Mouse (Mus musculus) heart, adult 9 months (tissue): ENCODE results near the gene Trim10.

Experiments used
- DNase-seq, 2 experiments: peaks; one replicate each; pipeline ENCODE4 v3.0.0; 2022; ENCODE audit warnings: low spot score in 2 of 2

Gene Trim10

GRCm38 (mm10) chr17:36869284-36869954 lies at the start of gene Trim10:
TSS of gene Trim10 (plus strand) at chr17:36869574.
- no peak for DNase-seq

- DNase-seq, result peak; percentile 15 to 42
Observed at GRCm38 (mm10) chr17:36824005-36824404, 45.4 kb upstream of the Trim10 start.

- no peak for DNase-seq
Observed at GRCm38 (mm10) chr17:36825525-36825924, 43.8 kb upstream of the Trim10 start.

DNA sequence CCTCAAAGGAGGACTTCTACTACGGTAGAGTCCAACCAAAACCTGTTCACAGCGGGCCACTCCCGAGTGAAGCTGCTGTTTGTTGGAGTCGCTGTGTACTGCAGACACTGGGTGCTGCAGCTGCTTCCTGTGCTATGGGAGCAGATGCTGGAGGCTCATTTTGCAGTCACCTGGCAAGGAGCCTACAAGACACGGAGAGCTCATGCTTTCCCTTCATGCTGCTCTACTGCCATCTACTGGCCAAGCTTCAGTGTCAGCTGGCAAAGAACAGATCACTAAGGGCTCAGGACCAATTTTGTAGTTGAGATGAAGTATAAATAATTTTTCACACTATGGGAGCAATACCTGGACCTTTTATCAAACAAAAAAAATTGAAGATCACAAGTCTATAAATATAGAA lies 43.4 kb upstream of the Trim10 start:
- DNase-seq, result peak; percentile 82 to 89

GRCm38 (mm10) chr17:36828488-36828887 lies 40.9 kb upstream of the Trim10 start:
- DNase-seq, result no peak

GRCm38 (mm10) chr17:36830470-36830869 lies 38.9 kb upstream of the Trim10 start:
- no peak for DNase-seq

- no peak for DNase-seq
Observed at GRCm38 (mm10) chr17:36832694-36833093, 36.7 kb upstream of the Trim10 start.

DNA sequence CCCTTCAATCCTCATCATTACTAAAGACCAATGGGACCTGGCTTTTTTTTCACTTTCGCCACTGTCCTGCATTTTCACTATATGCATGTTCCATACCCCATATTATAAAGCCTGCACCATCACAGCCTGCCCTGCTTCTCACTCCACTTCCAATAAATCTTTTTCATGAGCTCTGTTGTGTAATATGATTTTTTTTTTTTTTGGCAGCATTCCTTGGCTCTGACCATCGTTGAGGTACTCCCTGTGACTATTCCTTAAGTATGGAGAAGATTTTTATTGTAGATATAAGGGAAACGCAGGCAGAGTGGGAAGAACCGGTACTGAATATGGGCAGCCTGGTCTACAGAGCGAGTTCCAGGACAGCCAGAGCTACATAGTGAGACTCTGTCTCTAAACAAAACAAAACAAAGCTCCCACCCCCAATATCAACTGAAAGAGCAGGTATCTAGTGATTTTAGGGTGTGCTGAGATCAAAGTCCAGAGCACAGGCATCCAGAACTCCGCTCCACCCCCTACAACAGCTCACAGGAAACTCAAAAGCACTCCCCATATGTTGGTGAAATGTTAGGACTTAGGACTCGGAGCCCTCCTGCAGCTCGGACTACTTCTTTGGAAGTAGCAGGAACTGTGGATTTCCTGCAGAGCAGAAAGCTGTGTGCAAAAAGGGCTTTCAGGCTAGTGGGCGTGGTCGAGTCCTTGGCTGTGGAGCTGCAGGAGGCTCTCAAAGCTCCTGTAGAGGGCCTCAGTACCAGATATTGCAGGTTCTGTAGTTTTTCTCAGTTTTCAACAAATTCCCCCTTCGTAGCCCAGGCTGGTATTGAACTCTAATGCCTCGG lies 33.6 kb upstream of the Trim10 start:
- DNase-seq, result peak; percentile 61 to 65

DNA sequence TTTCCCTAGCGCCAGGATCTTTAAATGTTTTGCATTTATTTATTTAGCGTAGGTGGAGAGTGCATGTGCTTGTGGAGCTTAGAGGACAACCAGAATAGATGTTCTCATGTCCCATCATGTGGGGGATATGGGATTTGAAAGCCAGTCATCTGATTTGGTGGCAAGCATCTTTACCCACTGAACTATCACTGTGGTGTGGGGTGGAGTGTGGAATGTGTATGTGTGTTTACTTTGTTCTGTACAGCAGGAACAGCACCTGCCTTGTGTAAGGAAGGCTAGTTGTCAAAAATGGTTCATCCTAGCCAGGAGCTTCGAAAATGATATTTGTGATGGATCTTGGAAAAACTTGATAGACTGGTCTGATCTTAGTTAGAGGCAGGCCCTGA lies 33.0 kb upstream of the Trim10 start:
- DNase-seq, result no peak

GRCm38 (mm10) chr17:36836874-36837647 lies 32.3 kb upstream of the Trim10 start, which contains the start of gene Trim26:
TSS of gene Trim26 (plus strand) at chr17:36837134.
- peak; percentile 99 for DNase-seq

DNA sequence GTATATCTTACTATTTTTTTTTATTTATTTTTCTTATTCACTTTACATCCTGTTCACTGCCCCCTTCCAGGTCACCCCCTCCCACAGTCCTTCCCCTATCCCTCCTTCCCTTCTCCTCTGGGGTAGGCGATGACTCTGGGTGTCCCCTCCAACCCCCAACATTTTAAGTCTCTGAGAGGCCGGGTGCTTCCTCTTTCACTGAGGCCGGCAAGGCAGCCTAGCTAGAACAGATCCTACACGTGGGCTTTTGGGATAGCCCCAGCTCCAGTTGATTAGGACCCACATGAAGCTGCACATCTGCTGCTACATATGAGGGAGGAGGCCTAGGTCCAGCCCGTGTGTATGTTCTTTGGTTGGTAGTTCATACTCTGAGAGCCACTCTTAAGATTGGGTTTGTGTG lies 30.4 kb upstream of the Trim10 start:
- no peak for DNase-seq

- DNase-seq, result no peak
Observed at GRCm38 (mm10) chr17:36839931-36840330, 29.4 kb upstream of the Trim10 start.

DNA sequence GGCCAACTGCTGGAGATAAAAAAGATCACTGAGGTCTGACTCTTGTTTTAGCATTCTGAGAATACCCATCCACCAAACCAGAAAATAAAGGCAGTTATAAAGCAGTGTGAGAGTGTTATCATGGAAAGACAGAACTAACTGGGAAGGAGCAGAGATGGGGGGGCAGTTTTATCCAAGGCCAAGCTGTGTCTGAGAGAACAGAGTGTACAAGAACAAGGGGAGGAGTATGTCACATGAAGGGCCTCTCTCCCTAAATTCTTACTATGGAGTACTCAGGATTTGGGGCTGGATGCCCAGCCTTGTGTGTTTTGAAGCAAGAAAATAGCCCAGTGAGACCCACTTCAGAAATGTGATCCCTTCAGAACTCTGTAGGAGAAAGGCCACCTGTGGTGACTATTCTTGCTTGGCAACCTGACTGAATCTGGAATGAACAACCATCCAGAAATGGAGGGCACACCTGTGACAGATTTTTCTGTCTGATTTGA lies 28.4 kb upstream of the Trim10 start:
- DNase-seq, result no peak

DNA sequence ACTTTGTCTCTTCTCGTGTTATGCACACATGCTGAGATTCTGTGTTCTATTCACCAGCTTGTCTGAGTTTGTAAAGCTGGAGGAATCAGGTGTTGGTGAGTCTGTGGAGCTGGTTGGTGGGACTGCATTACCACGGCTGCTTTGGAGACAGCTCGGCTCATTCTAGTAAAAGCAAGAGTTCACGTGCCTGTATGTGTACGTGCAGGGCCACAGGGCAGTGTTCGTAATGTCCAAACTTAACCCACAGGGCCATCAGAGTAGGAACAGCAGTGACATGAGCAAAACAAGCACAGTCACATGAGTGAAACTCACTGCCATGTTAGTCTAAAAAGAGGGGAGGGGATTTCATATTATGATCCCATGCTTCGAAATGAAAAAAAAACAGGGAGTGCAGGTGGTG lies 25.7 kb upstream of the Trim10 start:
- no peak for DNase-seq

DNA sequence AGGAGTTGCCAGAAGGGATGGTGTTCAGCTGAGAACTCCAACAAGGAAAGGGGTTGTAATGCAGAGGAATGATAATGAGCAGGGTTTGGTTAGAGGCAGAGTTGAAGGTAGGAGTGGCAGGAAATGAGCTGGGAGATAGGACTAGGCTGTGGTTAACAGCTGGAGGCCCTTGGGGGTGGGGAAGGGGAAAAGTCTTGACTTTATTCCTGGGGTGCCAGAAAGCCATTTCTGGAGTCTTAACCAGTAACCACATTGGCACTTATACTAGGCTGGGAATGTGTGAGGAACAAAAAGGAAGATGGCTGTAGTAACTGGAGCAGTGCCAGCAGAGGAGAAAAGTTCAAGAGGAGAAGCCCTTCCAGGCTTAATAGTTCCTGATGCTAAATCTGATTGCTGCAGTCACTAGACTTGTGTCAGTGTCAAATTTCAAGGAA lies 25.1 kb upstream of the Trim10 start:
- no peak for DNase-seq

- no peak for DNase-seq
Observed at GRCm38 (mm10) chr17:36844725-36845124, 24.6 kb upstream of the Trim10 start.

- no peak for DNase-seq
Observed at GRCm38 (mm10) chr17:36848911-36849310, 20.5 kb upstream of the Trim10 start.

GRCm38 (mm10) chr17:36849992-36850391 lies 19.4 kb upstream of the Trim10 start:
- DNase-seq, result no peak

- DNase-seq, result no peak
Observed at GRCm38 (mm10) chr17:36851200-36851599, 18.2 kb upstream of the Trim10 start.

DNA sequence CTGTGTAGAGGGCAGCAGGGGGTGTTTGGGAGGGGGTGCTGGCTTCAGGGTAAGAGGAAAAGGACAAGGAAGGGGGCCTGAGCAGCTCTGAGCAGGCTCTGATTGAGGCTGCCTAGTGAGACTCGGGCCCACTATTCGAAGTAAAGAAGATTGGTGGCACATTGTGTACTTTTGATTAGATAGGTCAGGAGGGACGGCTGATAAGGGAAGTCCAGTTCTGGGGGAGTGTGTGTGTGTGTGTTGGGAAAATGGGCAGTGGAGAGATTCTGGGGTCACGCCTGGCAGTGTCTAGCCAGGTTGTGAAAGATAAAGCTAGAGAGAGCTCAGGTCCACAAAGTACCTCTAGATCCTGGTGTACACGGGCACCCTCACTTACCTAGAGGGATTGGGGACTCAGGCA lies 17.7 kb upstream of the Trim10 start:
- DNase-seq, result no peak

GRCm38 (mm10) chr17:36855484-36855883 lies 13.9 kb upstream of the Trim10 start:
- DNase-seq, result no peak

DNA sequence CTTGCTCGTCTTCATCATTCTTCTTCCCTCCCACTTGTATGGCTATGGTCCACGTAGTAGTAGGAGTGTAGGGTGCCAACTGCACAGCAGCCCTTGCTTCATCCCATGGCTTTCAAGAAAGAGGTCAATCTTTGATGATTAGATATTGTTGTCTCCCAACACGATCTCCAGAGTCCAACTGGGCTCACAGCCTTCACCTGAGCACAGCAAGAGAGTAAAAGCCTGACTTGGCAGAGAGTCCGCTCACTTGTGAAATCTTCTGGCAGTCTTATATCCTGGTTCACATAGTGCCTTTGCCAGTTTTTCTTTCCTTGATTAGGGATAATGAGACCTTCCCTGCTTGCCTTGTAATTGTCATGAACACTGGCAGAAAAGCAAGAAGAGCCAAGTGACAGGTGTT lies 13.1 kb upstream of the Trim10 start:
- DNase-seq, result no peak
